Mouse (Mus musculus) limb, embryonic 14.5 days (tissue): Measurements from ENCODE around the gene Il10. TPM values are rescaled to one million over a fixed set of nuclear protein-coding genes. Genes with fewer than 3 reads are reported as not detected.

ENCODE experiments used
- ATAC-seq: fragments of 200-750 bp; cut with Nextera tagmentation; 2 replicates; pipeline ENCODE4 v1.8.0; 2017; ENCODE audit warnings: low read depth, moderate number of reproducible peaks, moderate TSS enrichment; ENCODE audit not compliant: low FRiP score
- DNase-seq: peaks from one replicate; pipeline ENCODE4 v3.0.0-alpha.2; 2015; ENCODE audit warnings: low spot score
- H3K27ac ChIP-seq: fragments of 300-500 bp; sonication (generic); replicated peaks from 2 replicates; pipeline ENCODE4 v1.5.1; 2014; ENCODE audit warnings: low read depth, mild to moderate bottlenecking, low read length, moderate library complexity, mixed read lengths
- H3K27me3 ChIP-seq: fragments of 300-500 bp; sonication (generic); 2 replicates; pipeline ENCODE4 v1.6.1; 2014; ENCODE audit warnings: low read length, mixed read lengths; ENCODE audit not compliant: control insufficient read depth, insufficient read depth
- H3K36me3 ChIP-seq: fragments of 300-500 bp; sonication (generic); 2 replicates; pipeline ENCODE4 v1.6.1; 2014; ENCODE audit warnings: mild to moderate bottlenecking, low read length, moderate library complexity, mixed read lengths; ENCODE audit not compliant: control insufficient read depth, insufficient read depth
- H3K4me1 ChIP-seq: fragments of 300-500 bp; sonication (generic); 2 replicates; pipeline ENCODE4 v1.6.1; 2014; ENCODE audit warnings: antibody characterized with exemption, low read length, mixed read lengths; ENCODE audit not compliant: control insufficient read depth, insufficient read depth
- H3K4me2 ChIP-seq: fragments of 300-500 bp; sonication (generic); replicated peaks from 2 replicates; pipeline ENCODE4 v1.6.1; 2014; ENCODE audit warnings: low read depth, mild to moderate bottlenecking, low read length, moderate library complexity; ENCODE audit not compliant: severe bottlenecking
- H3K4me3 ChIP-seq: fragments of 300-500 bp; sonication (generic); replicated peaks from 2 replicates; pipeline ENCODE4 v1.5.1; 2014; ENCODE audit warnings: low read length
- H3K9ac ChIP-seq: fragments of 300-500 bp; sonication (generic); 2 replicates; pipeline ENCODE4 v1.6.1; 2014; ENCODE audit warnings: mild to moderate bottlenecking, low read depth, low read length, moderate library complexity; ENCODE audit not compliant: severe bottlenecking
- H3K9me3 ChIP-seq: fragments of 300-500 bp; sonication (generic); 2 replicates; pipeline ENCODE4 v1.6.1; 2016; ENCODE audit warnings: low read length; ENCODE audit not compliant: control insufficient read depth
- POLR2A ChIP-seq: fragments of 200-500 bp; IDR thresholded peaks from 2 replicates; pipeline ENCODE4 v1.8.0; 2012; ENCODE audit warnings: inconsistent platforms, mild to moderate bottlenecking, moderate library complexity, borderline replicate concordance; ENCODE audit not compliant: insufficient read depth, insufficient read length; ENCODE audit errors: extremely low read depth
- WGBS: fragments of 180-500 bp; shearing (Covaris S2); extraction: QIAGEN DNeasy Blood & Tissue Kit; methylation state at CpG from one replicate; pipeline ENCODE4 v1.1.7; 2014; 5-methylcytosine and 5-hydroxymethylcytosine counted together
- polyA plus RNA-seq, 2 experiments: library from polyadenylated mRNA; depleted of rRNA in 1 of 2; stranded (reverse) in 1 of 2; unstranded in 1 of 2; fragments of >200 nt; fragmentation: Nextera tagmentation in 1 of 2; extraction: Ambion mirVana in 1 of 2; gene quantifications; 2 replicates each; pipeline versions ENCODE4 v1.2.1 to v1.2.3; 2012 to 2014

Gene Il10
- polyA plus RNA-seq, 2 experiments: 0.06 TPM; not detected in 1

- no peaks in the 10 kb centered on the region for H3K4me1 ChIP-seq
- no peak overlapping the region for H3K27ac ChIP-seq
- H3K4me2 ChIP-seq: no peak overlapping the region
- H3K27me3 ChIP-seq: no peaks in the 10 kb centered on the region
- TF ChIP-seq POLR2A: no peak
- 75% methylated on average over 4 of the region's 4 CpGs for WGBS
- ATAC-seq (no peak), DNase-seq (no peak)
- no peaks in the 10 kb centered on the region for H3K9me3 ChIP-seq
- H3K9ac ChIP-seq: no peak overlapping the region
- no peak overlapping the region for H3K4me3 ChIP-seq
- H3K36me3 ChIP-seq: no peaks in the 10 kb centered on the region
These were observed 19.9 kb upstream of the Il10 start for GRCm38 (mm10) chr1:130999708-131000107.

DNA sequence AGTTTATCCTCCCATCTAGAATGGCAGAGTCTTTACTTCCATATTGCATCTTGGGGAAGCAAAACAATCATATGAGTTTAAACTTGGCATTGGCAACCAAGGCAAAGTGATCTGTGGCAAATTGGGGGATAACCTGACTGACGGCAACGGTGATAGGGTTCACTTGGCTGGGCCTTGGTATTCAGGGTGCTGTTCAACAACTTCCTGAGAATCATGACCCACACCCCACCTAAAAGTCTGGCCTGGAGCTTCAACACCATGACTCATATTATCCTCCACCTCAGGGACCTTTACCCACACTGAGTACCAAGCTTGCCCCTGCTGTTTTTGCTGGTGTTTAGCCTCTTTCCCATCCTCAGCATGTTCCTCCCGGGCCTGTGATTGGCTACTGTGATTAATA is 19.3 kb upstream of the Il10 start:
- ATAC-seq: no peak
- Histone ChIP-seq H3K27ac (no peak overlapping the region), H3K36me3 (no peaks in the 10 kb centered on the region), H3K4me2 (no peak overlapping the region), H3K9ac (no peak overlapping the region), H3K4me1 (no peaks in the 10 kb centered on the region), H3K27me3 (no peaks in the 10 kb centered on the region), H3K4me3 (no peak overlapping the region), H3K9me3 (no peaks in the 10 kb centered on the region)
- TF ChIP-seq POLR2A: no peak
- 89% methylated on average over 3 of the region's 3 CpGs for WGBS
- no peak for DNase-seq

GRCm38 (mm10) chr1:131002561-131002960 is 17.1 kb upstream of the Il10 start:
- WGBS: 88% methylated on average over 2 of the region's 2 CpGs
- H3K9ac ChIP-seq: no peak overlapping the region
- no peaks in the 10 kb centered on the region for H3K9me3 ChIP-seq
- no peaks in the 10 kb centered on the region for H3K27me3 ChIP-seq
- DNase-seq (no peak), ATAC-seq (no peak)
- no peak overlapping the region for H3K27ac ChIP-seq
- H3K4me3 ChIP-seq: no peak overlapping the region
- no peak overlapping the region for H3K4me2 ChIP-seq
- TF ChIP-seq POLR2A: no peak
- no peaks in the 10 kb centered on the region for H3K4me1 ChIP-seq
- H3K36me3 ChIP-seq: no peaks in the 10 kb centered on the region

- H3K4me1 ChIP-seq: no peaks in the 10 kb centered on the region
- no peak overlapping the region for H3K4me2 ChIP-seq
- H3K27ac ChIP-seq: no peak overlapping the region
- no peaks in the 10 kb centered on the region for H3K9me3 ChIP-seq
- H3K27me3 ChIP-seq: no peaks in the 10 kb centered on the region
- H3K9ac ChIP-seq: no peak overlapping the region
- no peak for ATAC-seq
- H3K36me3 ChIP-seq: no peaks in the 10 kb centered on the region
- no peak overlapping the region for H3K4me3 ChIP-seq
- TF ChIP-seq POLR2A: no peak
- no peak for DNase-seq
- WGBS: 56% methylated on average over 17 of the region's 17 CpGs
These were observed 16.4 kb upstream of the Il10 start for GRCm38 (mm10) chr1:131003037-131003922.

- no peaks in the 10 kb centered on the region for H3K9me3 ChIP-seq
- DNase-seq: no peak
- no peak overlapping the region for H3K27ac ChIP-seq
- no peak for TF ChIP-seq POLR2A
- H3K9ac ChIP-seq: no peak overlapping the region
- H3K4me1 ChIP-seq: no peaks in the 10 kb centered on the region
- no peaks in the 10 kb centered on the region for H3K36me3 ChIP-seq
- H3K4me3 ChIP-seq: no peak overlapping the region
- WGBS: 69% methylated on average over 1 of the region's 1 CpGs
- H3K4me2 ChIP-seq: no peak overlapping the region
- H3K27me3 ChIP-seq: no peaks in the 10 kb centered on the region
- no peak for ATAC-seq
These were observed 13.6 kb upstream of the Il10 start for GRCm38 (mm10) chr1:131006069-131006468.
